Mouse (Mus musculus) left cerebral cortex, adult 11 months (tissue): ENCODE measurements at regions not wholly inside any gene's neighbourhood (a gene's known extent, or its start where the extent isn't known, plus 50 kb on each side); places are given as distances from the start of the nearest gene placed in this dataset.

Source experiments
- DNase-seq: peaks from one replicate; pipeline ENCODE4 v3.0.0; 2022; ENCODE audit warnings: low spot score

DNA sequence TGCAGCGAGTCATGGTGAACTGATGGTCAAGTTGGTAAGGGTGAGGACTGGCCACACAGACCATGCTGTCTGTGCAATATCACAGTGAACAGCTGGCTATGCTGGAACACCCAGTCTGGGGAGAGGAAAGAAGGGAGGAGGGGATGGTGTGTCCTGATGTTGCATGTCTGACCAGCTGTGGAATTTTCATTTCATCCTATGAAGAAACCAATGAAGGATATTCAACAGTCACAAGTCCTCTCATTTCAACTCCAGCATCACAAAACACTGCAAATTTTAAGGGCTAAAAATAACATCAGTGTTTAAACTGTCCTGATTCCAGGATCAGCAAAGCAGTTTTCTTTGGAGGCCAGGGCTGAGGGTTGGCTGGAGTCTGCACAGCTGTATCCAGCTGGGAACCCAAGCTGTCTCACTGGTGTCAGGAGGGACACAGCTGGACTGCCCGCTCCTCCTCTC is 503.7 kb upstream of the Nox3 start:
- DNase-seq: no peak

DNA sequence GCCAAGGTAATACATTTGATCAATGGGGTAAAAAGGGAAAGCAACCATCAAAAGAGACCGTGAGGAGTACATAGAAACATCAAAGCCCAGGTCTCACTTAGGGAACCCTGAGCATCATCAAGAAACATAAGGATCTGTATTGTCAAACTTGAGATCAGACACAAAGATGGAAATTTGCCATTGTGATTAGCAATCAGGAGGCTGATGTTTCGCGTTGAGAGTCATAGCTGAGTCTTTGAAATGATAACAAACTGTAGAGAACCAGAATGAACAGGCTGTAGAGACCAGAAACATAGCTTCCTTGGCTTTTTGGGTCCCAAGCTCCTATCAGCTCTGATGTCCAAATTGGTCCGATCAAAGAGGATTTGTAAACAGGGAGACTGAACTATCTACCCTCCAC is 505.2 kb upstream of the Nox3 start:
- no peak for DNase-seq

DNA sequence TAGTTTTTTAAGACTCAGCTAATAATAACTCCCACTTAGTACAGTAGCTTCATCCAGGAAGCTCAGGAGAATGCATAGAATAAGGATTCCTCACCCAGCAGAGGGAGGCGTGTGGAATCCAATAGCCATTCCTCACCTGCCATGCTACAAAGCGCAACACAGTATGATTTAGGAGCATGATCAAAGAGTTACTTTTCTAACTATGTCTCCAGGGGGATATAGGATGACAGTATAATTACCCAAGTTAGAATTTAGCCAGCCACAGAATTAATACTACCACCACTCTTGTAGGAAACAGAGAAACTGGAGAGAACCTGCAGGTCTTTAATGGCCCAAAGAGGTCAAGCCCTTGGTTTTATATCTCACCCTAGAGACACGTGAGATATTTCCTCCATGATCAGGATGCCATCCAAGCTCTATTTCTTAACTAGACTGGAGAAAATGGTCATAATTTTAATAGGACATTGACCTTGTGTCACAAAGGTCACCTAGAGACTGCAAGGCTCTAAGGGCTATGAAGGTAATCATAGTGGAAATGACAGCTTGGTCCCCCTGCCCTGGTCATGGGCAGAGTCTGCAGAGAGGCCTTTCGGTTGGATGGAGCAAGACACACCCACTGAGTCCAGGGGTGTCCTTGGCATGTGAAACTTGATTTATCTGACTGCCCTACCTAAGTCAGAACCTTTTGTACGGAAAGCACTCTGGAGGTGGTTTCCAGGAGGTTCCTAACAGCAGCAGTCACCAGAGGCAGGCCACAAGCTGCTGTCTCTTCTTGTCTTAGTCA is 512.3 kb upstream of the Nox3 start:
- no peak for DNase-seq

DNA sequence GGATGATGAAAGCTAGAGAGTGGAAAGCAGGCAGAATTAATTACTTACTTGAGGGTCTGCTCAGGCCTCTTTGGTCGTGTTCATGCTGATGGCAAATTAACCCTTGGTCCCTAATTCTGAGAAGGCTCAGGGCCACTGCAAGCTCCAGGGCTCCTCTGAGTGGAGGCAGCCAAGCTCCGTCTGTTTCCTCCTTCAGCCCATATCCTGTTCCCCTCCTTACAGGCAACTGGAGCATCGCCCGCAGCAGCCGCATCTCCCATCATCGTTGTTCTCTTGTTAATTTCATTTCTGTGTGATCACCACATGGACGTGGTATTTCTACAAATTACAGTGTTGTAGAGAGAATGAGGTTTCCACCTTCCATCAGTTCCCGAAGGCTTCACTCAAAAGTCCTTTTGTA is 513.6 kb upstream of the Nox3 start:
- no peak for DNase-seq

DNA sequence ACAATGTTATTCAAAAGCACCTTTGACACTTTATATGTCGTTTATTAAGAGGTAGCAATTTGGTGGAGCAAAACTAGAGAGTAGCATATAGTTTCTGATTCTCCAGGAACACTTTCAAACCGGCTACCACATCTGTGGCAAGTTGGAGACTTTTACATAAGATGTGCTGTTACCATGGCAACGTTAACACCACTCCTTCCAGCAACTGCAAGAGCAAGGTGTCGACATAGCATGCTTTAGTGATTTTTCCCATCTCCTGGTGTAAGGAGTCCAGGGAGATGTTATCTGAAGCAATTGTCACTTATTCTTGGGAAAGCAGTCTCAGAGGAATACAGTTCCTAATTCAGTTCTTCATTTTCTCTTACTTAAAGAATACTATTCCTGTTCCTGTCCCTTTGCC is 516.5 kb upstream of the Nox3 start:
- peak; percentile 53 for DNase-seq

DNA sequence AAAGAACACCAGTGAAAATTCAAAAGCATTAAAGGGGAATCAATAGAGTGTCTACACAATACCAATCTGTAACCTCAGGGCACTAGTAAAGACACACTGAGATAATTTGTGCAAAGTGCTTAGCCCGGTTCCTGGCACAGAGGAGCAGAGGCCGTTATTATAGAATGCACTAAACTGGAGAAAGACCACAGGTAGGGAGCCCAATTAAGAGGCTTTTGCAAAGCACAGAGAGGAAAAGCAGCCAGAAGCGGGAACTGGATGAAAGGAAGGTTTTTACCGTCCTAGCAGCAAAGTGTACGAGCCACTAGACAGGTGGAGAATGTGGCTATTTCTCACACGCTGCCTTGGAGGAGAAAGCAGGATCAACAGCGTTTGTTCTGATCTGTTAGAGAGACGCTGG is 518.9 kb upstream of the Nox3 start:
- no peak for DNase-seq

DNA sequence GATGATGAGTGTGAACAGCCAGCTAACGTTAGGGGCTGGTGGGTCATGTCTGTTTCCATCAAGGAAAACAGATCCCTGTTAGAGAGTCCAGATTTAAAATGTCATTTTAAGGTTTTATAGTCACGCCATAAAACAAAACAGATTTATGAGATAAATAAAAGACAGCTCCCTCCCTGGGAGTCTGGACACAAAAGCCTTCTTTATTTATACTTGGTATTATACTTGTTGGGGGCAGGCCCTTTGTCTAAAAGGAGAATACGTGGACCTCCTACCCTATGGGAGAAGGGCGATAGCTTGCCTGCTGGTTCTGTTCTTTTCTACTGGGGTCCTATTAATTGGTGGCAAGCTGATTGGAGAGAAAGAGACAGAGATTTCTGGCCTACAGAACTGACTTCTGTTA is 520.1 kb upstream of the Nox3 start:
- no peak for DNase-seq

DNA sequence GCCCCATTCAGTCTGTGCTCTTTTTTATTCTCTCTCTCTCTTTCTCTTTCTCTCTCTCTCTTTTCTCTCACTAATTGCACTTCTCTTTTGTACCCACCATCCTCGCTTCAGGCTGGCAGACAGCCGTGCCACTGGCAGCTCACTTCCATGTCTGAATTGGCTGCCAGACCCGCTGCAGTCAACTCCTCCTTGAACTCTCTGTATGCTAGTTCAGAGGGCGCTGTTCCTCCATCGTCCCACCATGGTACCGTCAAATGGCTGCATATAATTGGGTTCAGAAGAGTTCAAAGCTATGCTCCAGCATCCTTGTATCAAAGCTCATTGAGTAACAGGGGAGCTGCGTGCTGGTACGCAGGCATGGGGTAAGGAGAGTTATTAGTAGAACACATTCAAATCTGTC is 520.7 kb upstream of the Nox3 start:
- no peak for DNase-seq

DNA sequence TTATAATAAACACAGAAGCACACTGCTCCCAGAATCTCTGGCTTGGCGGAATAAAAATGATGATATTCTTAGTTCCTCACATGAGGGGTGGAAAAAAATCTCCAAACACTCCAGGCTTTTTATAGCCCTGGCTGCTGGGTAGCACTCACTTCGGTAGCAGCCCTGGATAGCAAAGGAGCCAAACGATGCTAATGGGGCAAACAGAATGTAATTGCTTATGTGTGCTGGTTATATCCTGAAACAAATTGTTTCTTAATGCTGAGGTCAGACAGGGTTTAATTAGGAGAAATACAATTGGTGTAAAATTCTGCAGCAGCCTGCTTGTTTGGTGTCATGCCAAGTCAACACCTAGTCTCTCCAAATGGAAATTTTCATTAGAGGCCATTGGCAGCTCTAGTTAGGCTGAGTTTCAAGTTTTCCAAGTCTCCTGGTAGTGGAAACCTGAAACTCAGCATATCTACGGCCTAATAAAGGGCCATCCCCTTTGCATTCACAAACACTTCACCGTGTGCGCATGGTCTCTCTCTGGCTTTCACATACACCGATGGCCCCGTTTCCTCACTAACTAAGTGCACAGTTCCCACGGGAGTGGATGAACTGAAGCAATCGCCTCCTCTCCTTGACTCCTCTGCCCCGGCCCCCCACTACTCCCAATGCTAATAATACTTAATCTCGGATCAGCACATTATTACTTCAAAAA is 524.8 kb upstream of the Nox3 start:
- DNase-seq: no peak

DNA sequence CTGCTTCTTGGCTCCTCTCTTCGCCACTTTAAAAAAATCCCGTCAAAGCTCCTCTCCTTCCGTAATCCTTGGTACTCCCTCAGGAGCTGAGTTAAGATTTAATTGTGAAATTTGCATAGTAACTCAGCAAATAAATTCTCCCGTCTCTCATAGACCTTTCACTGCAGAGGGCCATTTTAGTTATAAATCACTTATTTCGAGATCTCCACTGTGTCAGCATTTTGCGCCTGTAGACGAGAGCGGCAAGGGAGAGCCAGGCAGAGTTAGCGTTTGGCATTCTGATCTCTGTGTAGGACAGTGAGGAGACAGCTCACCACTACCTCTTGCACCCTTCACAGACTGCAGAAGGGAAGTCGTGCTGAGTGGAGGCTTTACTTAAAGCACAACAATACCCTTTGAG is 531.8 kb upstream of the Nox3 start:
- no peak for DNase-seq

DNA sequence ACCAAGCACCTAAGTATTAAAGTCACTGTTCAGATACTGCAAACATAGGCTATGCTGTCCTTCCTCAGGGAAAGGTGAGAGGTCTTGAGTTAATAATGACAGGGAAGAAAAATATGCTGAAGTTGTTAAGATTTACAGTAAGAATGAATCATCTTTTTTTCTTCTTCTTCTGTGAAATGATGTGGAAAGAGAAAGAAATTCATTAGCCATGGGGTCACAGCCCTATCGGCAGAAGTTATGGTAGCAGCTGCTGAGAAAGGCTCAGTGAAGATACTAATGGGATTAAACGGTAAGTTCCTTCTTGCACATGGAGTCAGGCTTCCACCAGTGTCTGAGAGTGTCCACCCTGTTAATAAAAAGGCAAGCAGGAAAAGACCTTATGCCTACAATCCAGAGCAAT is 533.9 kb upstream of the Nox3 start:
- no peak for DNase-seq

DNA sequence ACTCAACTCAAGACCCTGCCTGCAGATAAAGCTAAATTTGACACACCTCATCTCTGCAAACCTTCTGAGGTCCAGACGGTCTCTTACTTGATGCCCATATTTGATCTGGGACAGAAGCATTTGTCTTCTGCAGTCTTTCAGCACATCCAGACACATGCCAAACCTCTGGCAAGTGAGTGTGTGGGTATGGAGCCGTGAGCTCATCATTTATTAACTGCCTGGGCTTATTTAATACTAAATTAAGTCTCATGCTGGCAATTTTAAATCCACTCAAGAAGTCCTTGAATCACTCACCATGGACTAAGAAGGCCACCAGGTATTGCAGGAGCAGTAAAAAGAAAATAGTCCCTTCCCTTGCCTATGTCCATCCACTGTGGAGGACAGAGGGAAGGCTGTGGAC is 554.4 kb upstream of the Nox3 start:
- DNase-seq: no peak

DNA sequence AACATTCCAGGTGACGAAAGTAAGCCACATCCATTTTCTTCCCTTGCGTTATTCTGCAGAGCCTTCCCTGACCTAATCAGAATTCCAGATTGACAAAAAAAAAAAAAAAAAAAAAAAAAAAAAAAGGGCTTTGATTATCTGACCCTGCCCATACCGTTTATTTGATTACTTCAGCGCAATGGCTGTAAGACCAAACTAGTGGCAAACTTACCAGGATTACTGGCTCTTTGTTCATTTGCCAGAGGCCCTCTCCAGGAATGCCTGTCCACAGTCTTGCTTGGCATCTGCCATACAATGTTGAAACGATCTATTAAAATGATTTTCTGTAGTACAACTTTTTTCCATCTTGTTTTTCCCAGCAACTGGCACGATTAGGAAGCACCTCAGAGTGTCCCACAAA is 569.4 kb upstream of the Nox3 start:
- no peak for DNase-seq

DNA sequence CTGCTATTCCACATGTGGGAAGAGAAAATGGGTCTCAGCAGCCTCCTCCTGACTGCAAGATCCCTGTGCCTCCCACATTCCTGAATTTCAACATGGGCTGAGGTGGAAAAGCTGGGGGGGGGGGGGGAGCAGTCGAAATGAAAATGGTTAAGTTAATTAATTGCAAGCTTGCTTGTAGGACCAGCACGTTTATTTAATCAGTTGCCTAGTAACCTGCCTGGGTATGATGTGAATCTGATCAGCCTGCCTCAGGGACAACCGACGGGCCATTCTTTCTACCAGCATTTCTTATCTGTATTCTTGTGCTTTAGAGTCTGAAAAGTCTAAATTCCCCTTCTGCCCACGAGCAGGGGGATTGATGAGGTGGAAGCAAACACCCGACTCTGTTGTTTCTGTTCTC is 569.9 kb upstream of the Nox3 start:
- no peak for DNase-seq

DNA sequence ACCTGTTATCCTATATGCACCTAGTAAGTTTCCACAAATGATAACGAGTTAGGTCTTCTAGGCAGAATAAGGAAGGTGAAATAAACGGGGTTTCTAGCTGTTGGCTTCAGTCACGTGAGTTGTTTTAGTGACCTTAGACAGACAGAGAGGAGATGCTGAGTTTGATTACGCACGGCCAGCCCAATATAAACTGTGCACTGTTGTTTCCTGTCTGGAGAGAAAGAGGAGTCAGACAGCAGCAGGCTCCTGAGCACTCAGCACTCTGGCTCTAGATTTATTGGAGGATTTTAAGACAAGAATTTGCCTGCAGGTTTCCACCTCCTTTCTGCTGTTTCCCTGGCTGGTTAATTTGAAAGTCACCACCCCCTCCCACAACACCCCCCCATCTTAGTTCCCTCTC is 570.4 kb upstream of the Nox3 start:
- no peak for DNase-seq

DNA sequence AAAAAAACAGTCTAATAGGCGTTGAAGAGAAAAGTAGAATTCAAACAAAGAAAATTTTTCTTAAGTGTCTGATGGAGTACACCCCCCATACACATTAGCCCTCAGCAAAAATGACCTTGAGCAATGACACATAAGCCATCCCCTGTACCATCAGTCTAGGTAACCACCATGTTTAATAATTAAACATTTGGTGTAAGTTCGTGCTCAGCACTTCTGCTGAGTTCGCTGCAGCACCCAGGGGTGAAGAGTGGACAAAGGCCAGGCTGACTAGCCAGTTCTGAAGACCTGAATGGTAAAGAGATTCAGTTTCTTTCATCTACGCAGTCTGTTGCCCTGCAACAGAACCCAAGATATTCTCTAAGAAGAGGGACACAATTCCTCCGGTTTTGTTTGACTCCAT is 572.3 kb upstream of the Nox3 start:
- no peak for DNase-seq

DNA sequence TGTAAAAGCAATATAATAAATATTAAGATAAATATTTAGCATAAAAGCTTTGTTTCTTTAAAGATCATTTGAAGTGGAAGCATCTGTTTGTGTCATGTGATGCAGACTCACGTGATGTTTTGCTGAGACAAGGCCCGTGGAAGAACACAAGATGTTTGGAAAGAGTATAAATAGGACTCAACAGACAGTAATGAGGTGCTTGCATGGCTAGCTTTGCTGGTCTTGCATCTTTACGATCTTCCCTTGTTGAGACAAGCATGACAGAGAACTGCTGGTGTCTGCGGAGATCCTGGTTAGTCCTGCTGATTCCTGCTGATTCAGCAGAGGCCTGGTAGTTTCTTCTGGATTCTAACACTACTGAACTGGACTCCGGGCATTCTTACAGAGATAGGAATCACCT is 576.4 kb upstream of the Nox3 start:
- DNase-seq: no peak

DNA sequence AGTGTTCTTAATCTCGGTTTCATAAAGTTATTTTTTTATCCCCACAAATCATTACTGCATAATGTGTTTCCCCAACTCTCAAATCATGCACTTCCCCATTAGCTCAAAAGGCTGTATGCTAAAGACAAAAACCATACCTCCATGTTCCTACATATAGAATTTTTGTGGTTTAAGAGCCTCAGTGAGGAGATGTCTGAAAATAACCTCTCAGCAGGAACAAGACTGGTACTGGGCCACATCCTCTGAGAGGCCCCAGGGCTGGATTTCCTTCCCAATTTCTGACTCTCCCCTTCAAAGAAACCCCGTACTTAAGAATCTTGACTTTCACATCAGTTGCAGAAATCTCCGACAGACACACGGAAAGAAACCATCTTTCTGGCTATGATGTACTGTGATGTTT is 580.7 kb upstream of the Nox3 start:
- no peak for DNase-seq

DNA sequence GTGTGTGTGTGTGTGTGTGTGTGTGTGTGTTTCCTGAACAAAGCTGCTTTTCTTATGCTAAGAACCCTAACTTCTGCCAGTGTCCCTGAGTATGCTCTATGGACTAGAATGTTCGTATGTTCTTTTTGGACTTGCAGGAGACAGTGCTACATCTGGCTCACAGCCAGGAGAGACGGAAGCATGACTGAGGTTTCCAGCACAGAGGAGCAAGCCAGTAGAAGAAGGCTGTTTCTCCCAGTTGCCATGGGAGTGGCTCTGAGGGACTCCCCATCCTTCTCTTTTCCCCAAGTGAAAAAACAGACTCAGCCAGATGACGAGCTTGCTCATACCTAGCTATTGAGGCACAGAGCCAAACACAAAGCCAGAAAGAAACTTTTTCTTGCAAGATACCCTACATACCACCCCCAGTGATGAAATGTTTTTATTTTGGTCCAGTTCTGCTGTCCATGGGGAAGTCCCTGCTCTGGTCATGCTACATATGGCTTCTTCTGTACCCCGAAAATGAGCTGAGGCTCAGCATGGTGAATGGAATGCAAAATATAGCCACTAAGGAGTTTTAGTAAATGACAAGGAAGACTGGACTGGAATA is 582.3 kb upstream of the Nox3 start:
- no peak for DNase-seq

DNA sequence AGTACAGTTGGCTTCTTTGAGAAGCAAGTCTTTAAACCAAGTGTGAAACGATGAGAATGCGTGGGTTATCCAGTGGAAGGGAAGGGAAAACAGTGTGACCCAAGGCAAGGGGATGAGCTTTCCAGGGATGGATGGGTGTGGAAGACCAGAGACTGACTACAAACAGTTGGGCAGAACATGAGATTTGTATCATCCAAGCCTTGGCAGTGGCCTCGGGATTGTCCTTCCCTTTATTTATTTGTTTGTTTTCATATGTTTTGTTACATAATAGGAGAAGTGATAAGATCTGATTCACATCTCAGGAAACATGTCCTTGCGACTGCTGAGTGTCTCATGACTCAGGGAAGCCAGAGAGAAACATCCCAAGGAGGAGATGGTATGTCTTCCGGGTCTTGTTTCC is 585.4 kb upstream of the Nox3 start:
- DNase-seq: no peak

DNA sequence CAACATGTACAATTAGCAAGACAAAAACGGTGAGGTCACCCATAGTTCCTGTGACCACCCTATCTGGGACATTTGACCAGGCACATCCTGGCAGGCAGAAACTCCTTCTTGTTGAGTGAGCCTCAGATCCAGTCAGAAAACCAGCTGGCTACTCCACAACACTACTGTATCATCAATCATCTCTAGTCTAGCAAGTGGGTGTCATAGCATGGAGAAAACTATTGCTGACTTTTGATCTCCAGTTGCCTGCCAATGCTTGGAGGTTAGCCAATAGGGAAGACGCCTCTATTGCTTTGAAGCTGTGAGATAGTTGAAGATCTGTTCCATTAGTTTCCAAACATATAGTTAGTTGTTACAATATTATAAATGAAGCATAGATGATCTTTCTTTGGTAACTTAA is 595.4 kb upstream of the Nox3 start:
- no peak for DNase-seq

DNA sequence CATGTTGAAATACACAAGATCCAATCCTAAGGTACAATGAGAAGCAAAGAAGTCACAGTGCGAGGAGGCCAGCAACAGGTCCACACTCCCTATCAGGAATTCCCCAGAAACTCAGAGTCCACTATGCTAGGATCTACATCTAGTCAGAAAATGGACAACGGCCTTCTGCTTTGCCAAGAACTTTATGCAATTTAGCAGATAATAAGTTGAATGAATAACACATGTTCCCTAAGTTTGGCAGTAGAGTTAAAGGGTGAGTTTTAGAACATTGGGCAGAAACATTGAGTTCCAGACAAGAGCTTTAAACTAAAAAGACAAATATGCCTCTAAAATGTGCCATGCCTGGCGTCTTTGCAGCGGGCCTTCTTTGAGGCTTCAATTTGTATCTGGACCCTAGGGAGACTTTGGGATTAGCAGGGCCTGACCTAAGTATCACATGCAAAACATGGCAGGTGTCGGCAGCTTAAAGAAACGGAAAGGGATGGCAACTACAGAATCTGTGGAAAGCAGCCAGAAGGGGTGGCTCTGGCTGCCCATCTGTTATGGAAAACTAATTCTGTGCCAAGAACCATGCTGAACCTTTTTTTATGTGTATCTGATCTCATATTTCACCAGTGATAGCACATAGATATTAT is 600.6 kb upstream of the Nox3 start:
- no peak for DNase-seq

DNA sequence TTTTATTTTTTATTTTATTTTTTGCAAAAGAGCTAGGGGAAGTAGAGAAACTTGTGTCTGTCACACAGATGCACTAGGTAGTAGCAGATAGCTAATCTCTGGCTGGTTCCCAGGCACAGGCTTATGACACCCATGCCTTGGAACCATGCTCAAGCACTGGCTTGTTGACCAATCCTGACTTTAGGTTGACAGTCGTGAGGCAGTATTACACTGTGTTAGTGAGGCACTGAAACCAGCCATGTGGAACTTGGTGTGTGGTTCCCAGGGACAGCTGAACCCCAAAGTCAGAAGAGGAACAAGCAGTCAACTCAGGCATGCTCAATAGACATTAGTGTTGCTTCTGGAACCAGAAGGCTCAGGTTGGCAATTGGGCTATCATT is 601.1 kb upstream of the Nox3 start:
- no peak for DNase-seq
